25 mouse cellular contexts compared by ENCODE assay signal in the genomic region with DNA sequence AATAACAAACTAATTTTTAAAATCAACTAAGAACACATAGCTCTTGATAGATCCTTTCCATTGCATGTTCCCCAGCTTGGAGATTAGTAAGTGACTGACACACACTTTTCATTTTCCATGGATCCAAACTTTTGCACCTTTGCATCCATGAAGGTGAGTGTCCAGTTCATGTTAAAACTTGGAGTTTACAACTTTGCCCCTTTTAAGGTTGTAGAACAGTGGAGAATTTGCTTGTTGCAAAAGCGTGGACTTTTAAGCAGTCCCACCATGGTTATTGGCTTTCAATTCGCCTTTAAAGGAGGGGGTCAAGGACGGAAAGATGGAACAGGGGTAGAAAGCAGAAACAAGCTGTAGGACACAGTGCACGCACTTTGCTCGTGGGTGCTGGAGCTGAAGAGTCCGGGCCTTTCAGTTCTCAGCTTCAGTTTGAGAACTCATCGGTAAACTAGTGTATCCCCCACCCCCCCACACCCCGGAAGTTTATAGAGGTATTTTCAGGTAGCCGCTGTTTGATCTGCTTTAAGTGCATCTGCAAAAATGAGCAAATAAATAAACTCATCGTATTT. TPM values are rescaled to one million over a fixed set of nuclear protein-coding genes. Genes with fewer than 3 reads are reported as not detected.
A peak's percentile ranks its signal among the peaks of the same experiment; 100 is the strongest.
DNase-seq lines count a peak whose midpoint lies in the region; ATAC-seq and TF ChIP-seq lines count a peak whose summit lies in the region.
"Had no signal": no experiment of that assay in that cellular context is flagged by ENCODE, and none has a peak within 500 bp of the region (broad histone marks: within the 10 kb centered on the region; RNA-seq: fewer than 3 reads in every experiment).

No protein-coding gene starts in this region.

- H3K9me3 ChIP-seq in forebrain, embryonic 11.5 days (ENCODE audit: control insufficient read depth, low read length), result no peaks in the 10 kb centered on the region
- H3K9me3 ChIP-seq in forebrain, postnatal 0 days (ENCODE audit: low read length), result no peaks in the 10 kb centered on the region
- H3K9me3 ChIP-seq in forebrain, embryonic 14.5 days (replicated peaks; ENCODE audit: control insufficient read depth, low read length), result no peaks in the 10 kb centered on the region
- no peaks in the 10 kb centered on the region for H3K9me3 ChIP-seq in midbrain, embryonic 13.5 days
- H3K9me3 ChIP-seq: limb, embryonic 15.5 days; liver, embryonic 15.5 days; neural tube, embryonic 13.5 days had no signal

- intact Hi-C loops in gastrocnemius, adult 2 months (cut with DNase I), result no loop called here

- DNase-seq in forebrain, embryonic 11.5 days (ENCODE audit: low spot score), result no peak
- no peak for DNase-seq in forebrain, postnatal 0 days
- peak; percentile 39 for DNase-seq in brain, embryonic 14.5 days (ENCODE audit: low read depth)
- no peak for DNase-seq in forebrain, embryonic 14.5 days (ENCODE audit: low spot score)
- no peak for DNase-seq in cerebellum, adult 18-20 months
- DNase-seq in gastrocnemius, adult 2 months, result no peak
- DNase-seq in lung, adult 2 months, result no peak
- DNase-seq: cerebellum, adult 9-10 months; gastrocnemius, postnatal 10 days; heart, adult 18-20 months; thymus, postnatal 14 days had no signal

- H3K27me3 ChIP-seq in forebrain, embryonic 11.5 days (ENCODE audit: control insufficient read depth, insufficient read depth, low read length), result peaks cover 35% of the 10 kb centered on the region
- H3K27me3 ChIP-seq in forebrain, postnatal 0 days (ENCODE audit: insufficient read depth, low read length), result peaks cover 70% of the 10 kb centered on the region
- peaks cover 74% of the 10 kb centered on the region for H3K27me3 ChIP-seq in forebrain, embryonic 14.5 days (replicated peaks; ENCODE audit: control insufficient read depth, insufficient read depth, low read length)
- peaks cover 44% of the 10 kb centered on the region for H3K27me3 ChIP-seq in midbrain, embryonic 13.5 days
- H3K27me3 ChIP-seq: CH12.LX had no signal

- H3K27ac ChIP-seq in forebrain, embryonic 11.5 days (ENCODE audit: low read depth, low read length), result no peak overlapping the region
- H3K27ac ChIP-seq in forebrain, postnatal 0 days (ENCODE audit: low read depth, low read length), result no peak overlapping the region
- H3K27ac ChIP-seq in forebrain, embryonic 14.5 days (ENCODE audit: low read depth, low read length), result no peak overlapping the region
- peak overlapping the region; percentile 87 for H3K27ac ChIP-seq in midbrain, embryonic 13.5 days
- H3K27ac ChIP-seq in gastrocnemius, adult 2 months, result no peak overlapping the region
- H3K27ac ChIP-seq: limb, embryonic 15.5 days; liver, embryonic 15.5 days; neural tube, embryonic 13.5 days had no signal

- 13% methylated on average over 10 of the region's 10 CpGs for WGBS in forebrain, embryonic 11.5 days
- 16% methylated on average over 10 of the region's 10 CpGs for WGBS in forebrain, postnatal 0 days
- WGBS in forebrain, embryonic 14.5 days, result 11% methylated on average over 10 of the region's 10 CpGs
- WGBS in midbrain, embryonic 13.5 days, result 3% methylated on average over 10 of the region's 10 CpGs
- WGBS in lung, adult 2 months, result 13% methylated on average over 10 of the region's 10 CpGs

- H3K4me1 ChIP-seq in forebrain, embryonic 11.5 days (replicated peaks; ENCODE audit: control insufficient read depth, insufficient read depth, low read length), result peaks cover 17% of the 10 kb centered on the region
- H3K4me1 ChIP-seq in forebrain, postnatal 0 days (ENCODE audit: insufficient read depth), result no peaks in the 10 kb centered on the region
- peaks cover 4% of the 10 kb centered on the region; the same call in 1 of the 2 replicates for H3K4me1 ChIP-seq in forebrain, embryonic 14.5 days (ENCODE audit: control insufficient read depth, insufficient read depth, low read length)
- H3K4me1 ChIP-seq in midbrain, embryonic 13.5 days (replicated peaks), result peaks cover 44% of the 10 kb centered on the region
- H3K4me1 ChIP-seq in lung, adult 2 months (ENCODE audit: control insufficient read depth, insufficient read depth, low read length), result no peaks in the 10 kb centered on the region
- H3K4me1 ChIP-seq: liver, embryonic 15.5 days had no signal

- peak overlapping the region; percentile 75 for H3K4me2 ChIP-seq in forebrain, embryonic 11.5 days (ENCODE audit: low read depth, low read length, severe bottlenecking)
- no peak overlapping the region for H3K4me2 ChIP-seq in forebrain, postnatal 0 days (ENCODE audit: low read depth)
- H3K4me2 ChIP-seq in forebrain, embryonic 14.5 days (ENCODE audit: low read length), result peak overlapping the region; percentile 49
- H3K4me2 ChIP-seq in midbrain, embryonic 13.5 days (replicated peaks), result peak overlapping the region; percentile 89
- H3K4me2 ChIP-seq: limb, embryonic 15.5 days; liver, embryonic 15.5 days; neural tube, embryonic 13.5 days had no signal

- peak overlapping the region; percentile 35 for H3K4me3 ChIP-seq in forebrain, embryonic 11.5 days (ENCODE audit: low read depth, low read length)
- H3K4me3 ChIP-seq in forebrain, postnatal 0 days (ENCODE audit: low read depth, low read length), result no peak overlapping the region
- no peak overlapping the region; the same call in 1 of the 2 replicates for H3K4me3 ChIP-seq in forebrain, embryonic 14.5 days (ENCODE audit: low read depth, low read length)
- peak overlapping the region; percentile 69 for H3K4me3 ChIP-seq in midbrain, embryonic 13.5 days (replicated peaks)
- no peak overlapping the region for H3K4me3 ChIP-seq in gastrocnemius, adult 2 months
- H3K4me3 ChIP-seq in lung, adult 2 months (replicated peaks; ENCODE audit: extremely low read depth, low read depth, low read length), result no peak overlapping the region
- H3K4me3 ChIP-seq: liver, embryonic 15.5 days; neural tube, embryonic 13.5 days had no signal

- TF ChIP-seq POLR2A in brain, embryonic 14.5 days (IDR thresholded peaks at IDR 0.05; ENCODE audit: borderline replicate concordance, extremely low read depth, insufficient read depth, insufficient read length, poor library complexity, severe bottlenecking), result no peak
- no peak for TF ChIP-seq POLR2A in lung, adult 2 months (IDR thresholded peaks at IDR 0.05; ENCODE audit: borderline replicate concordance, extremely low read depth, low read depth, low read length)

- no peak for TF ChIP-seq CTCF in forebrain, postnatal 0 days (IDR thresholded peaks at IDR 0.05; ENCODE audit: low read depth)
- TF ChIP-seq CTCF in brain, embryonic 14.5 days (IDR thresholded peaks at IDR 0.05; ENCODE audit: borderline replicate concordance, extremely low read depth, insufficient read depth, insufficient read length), result no peak
- TF ChIP-seq CTCF in gastrocnemius, adult 2 months (IDR thresholded peaks at IDR 0.05), result no peak
- no peak for TF ChIP-seq CTCF in lung, adult 2 months (IDR thresholded peaks at IDR 0.05; ENCODE audit: insufficient read depth, low read length)

- H3K36me3 ChIP-seq in forebrain, embryonic 11.5 days (ENCODE audit: control insufficient read depth, insufficient read depth, low read length), result no peaks in the 10 kb centered on the region
- H3K36me3 ChIP-seq in forebrain, postnatal 0 days (ENCODE audit: insufficient read depth), result no peaks in the 10 kb centered on the region
- H3K36me3 ChIP-seq in forebrain, embryonic 14.5 days (ENCODE audit: control insufficient read depth, insufficient read depth, low read length), result no peaks in the 10 kb centered on the region
- no peaks in the 10 kb centered on the region for H3K36me3 ChIP-seq in midbrain, embryonic 13.5 days
- H3K36me3 ChIP-seq: limb, embryonic 15.5 days; liver, embryonic 15.5 days; neural tube, embryonic 13.5 days had no signal

- ATAC-seq in forebrain, embryonic 11.5 days (replicated peaks; ENCODE audit: low FRiP score), result no peak
- no peak for ATAC-seq in forebrain, postnatal 0 days
- no peak for ATAC-seq in forebrain, embryonic 14.5 days
- ATAC-seq in midbrain, embryonic 13.5 days, result no peak
- ATAC-seq: intestine, embryonic 16.5 days; lung, postnatal 0 days had no signal

- peak overlapping the region; percentile 44; the same call in 1 of the 2 replicates for H3K9ac ChIP-seq in forebrain, embryonic 11.5 days (ENCODE audit: low read length)
- no peak overlapping the region for H3K9ac ChIP-seq in forebrain, postnatal 0 days
- no peak overlapping the region; the same call in none of the 2 replicates for H3K9ac ChIP-seq in forebrain, embryonic 14.5 days (ENCODE audit: low read length)
- H3K9ac ChIP-seq in midbrain, embryonic 13.5 days (replicated peaks), result peak overlapping the region; percentile 97
- H3K9ac ChIP-seq: limb, embryonic 15.5 days; liver, embryonic 15.5 days; neural tube, embryonic 13.5 days had no signal

RNA-seq across cellular contexts. Expression of gene Otx2, which starts 0.9 kb away (rescaled TPM):
- polyA plus RNA-seq in forebrain, embryonic 11.5 days (2014; fragmentation: Nextera tagmentation; extraction: Ambion mirVana), result 73.3 and 78.7 TPM in 2 replicates
- total RNA-seq in forebrain, postnatal 0 days (2014; rRNA removed), result 11.6 and 15.0 TPM in 2 replicates
- polyA plus RNA-seq in forebrain, postnatal 0 days (2015; fragmentation: Nextera tagmentation; extraction: Ambion mirVana), result 7.2 and 12.9 TPM in 2 replicates
- polyA plus RNA-seq in brain, embryonic 14.5 days (2012; rRNA removed), result 44.7 and 65.6 TPM in 2 replicates
- polyA plus RNA-seq in forebrain, embryonic 14.5 days (2014; fragmentation: Nextera tagmentation; extraction: Ambion mirVana), result 18.1 and 19.0 TPM in 2 replicates
- polyA plus RNA-seq in midbrain, embryonic 13.5 days (2015; fragmentation: Nextera tagmentation; extraction: Ambion mirVana), result 133 and 155 TPM in 2 replicates
- not detected for total RNA-seq in gastrocnemius, adult 2 months (2021)
- polyA plus RNA-seq in lung, adult 2 months (2012; rRNA removed), result not detected in 2 replicates
- total RNA-seq: adrenal gland, postnatal 4 days; CH12.LX; gastrocnemius, postnatal 10 days; heart, adult 18-20 months; hematopoietic stem cell, adult 5-6 weeks; megakaryocyte, adult 5-6 weeks; MEL had no signal
- polyA plus RNA-seq: heart, embryonic 14.5 days; intestine, embryonic 16.5 days; kidney, embryonic 16.5 days; limb, embryonic 15.5 days; liver, embryonic 15.5 days; lung, postnatal 0 days; neural tube, embryonic 13.5 days; testis, adult 2 months had no signal

Comparison
In these comparisons a context has a peak if more than half of its experiments do, and no peak if none do; other contexts are left out.
1. H3K4me3 ChIP-seq: peak in forebrain, embryonic 11.5 days (single experiment) and midbrain, embryonic 13.5 days (single experiment); none in forebrain, postnatal 0 days (single experiment), forebrain, embryonic 14.5 days (single experiment), gastrocnemius, adult 2 months (single experiment) and lung, adult 2 months (single experiment).
2. H3K9ac ChIP-seq: peak in forebrain, embryonic 11.5 days (single experiment) and midbrain, embryonic 13.5 days (single experiment); none in forebrain, postnatal 0 days (single experiment) and forebrain, embryonic 14.5 days (single experiment).